Mouse (Mus musculus): ENCODE results near the gene Sptan1.

GRCm38 (mm10) chr2:29964354-29965249, 758 bp upstream of the Sptan1 start:
- no peak for TF ChIP-seq CTCF (IDR thresholded peaks at IDR 0.05; ENCODE audit: borderline replicate concordance, extremely low read depth, insufficient read depth, insufficient read length)
- no peak for TF ChIP-seq POLR2A (IDR thresholded peaks at IDR 0.05; ENCODE audit: borderline replicate concordance, extremely low read depth, insufficient read depth, insufficient read length, poor library complexity, severe bottlenecking)

Data from brain, embryonic 14.5 days (tissue).